Mouse (Mus musculus) left cerebral cortex, adult 2 months (tissue): ENCODE measurements around the gene Pnmal1. TPM values are rescaled to one million over a fixed set of nuclear protein-coding genes. Genes with fewer than 3 reads are reported as not detected.

Experiments used
- DNase-seq, 2 experiments: peaks; one replicate each; pipeline ENCODE4 v3.0.0; 2021 to 2022; ENCODE audit warnings: low spot score in 2 of 2, mixed read lengths in 1 of 2; ENCODE audit errors: extremely low spot score in 1 of 2
- H3K27ac ChIP-seq: fragments of 200-600 bp; 2 replicates; pipeline ENCODE4 v1.8.1; 2022
- H3K4me3 ChIP-seq: fragments of 200-600 bp; 2 replicates; pipeline ENCODE4 v1.8.1; 2022
- CTCF ChIP-seq: fragments of 200-600 bp; IDR thresholded peaks from 2 replicates; pipeline ENCODE4 v1.8.1; 2022; ENCODE audit warnings: antibody characterized with exemption, mild to moderate bottlenecking, moderate library complexity
- intact Hi-C: fragments of 180-260 bp; cut with DNase I; formaldehyde crosslinking; loops from one replicate; pipeline ENCODE4 v1.15.1; 2025
- total RNA-seq, 2 experiments: library from RNA; stranded (reverse); gene quantifications; 2 replicates each; pipeline ENCODE4 v1.2.3; 2021

Pnmal1 gene
- total RNA-seq, 2 experiments from 2014 or later, result 106 to 118 TPM

- TF ChIP-seq CTCF, result no peak
- intact Hi-C loops, result loop anchor here (10.0 kb wide), 1 partner anchor 965 kb away; the partner anchor contains the start of gene Bicra
- Histone ChIP-seq H3K27ac (no peak overlapping the region), H3K4me3 (no peak overlapping the region)
- DNase-seq, result no peak
Measured at GRCm38 (mm10) chr7:17009326-17010009, 50.0 kb downstream of the Pnmal1 start.

DNA sequence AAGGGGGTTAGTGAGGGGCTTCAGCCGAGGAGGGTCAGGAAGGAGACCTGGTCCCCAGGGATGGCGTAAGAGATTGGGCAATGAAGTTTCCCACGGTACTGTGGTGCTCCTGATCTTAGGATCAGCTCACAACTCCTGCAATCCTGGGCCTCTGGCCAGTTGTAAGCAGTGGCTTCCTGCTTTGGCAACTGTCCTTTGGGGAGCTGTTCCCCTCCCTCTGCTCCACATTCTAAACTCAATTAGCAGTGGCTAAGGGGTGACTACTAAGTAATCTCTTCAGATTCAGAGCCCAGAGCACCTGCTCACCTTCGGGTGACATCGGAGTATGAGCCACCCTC, 50.5 kb downstream of the Pnmal1 start:
- intact Hi-C loops, result loop anchor here (10.0 kb wide), 1 partner anchor 965 kb away; the partner anchor contains the start of gene Bicra
- DNase-seq, result no peak
- Histone ChIP-seq H3K4me3 (no peak overlapping the region), H3K27ac (no peak overlapping the region)
- TF ChIP-seq CTCF, result no peak

DNA sequence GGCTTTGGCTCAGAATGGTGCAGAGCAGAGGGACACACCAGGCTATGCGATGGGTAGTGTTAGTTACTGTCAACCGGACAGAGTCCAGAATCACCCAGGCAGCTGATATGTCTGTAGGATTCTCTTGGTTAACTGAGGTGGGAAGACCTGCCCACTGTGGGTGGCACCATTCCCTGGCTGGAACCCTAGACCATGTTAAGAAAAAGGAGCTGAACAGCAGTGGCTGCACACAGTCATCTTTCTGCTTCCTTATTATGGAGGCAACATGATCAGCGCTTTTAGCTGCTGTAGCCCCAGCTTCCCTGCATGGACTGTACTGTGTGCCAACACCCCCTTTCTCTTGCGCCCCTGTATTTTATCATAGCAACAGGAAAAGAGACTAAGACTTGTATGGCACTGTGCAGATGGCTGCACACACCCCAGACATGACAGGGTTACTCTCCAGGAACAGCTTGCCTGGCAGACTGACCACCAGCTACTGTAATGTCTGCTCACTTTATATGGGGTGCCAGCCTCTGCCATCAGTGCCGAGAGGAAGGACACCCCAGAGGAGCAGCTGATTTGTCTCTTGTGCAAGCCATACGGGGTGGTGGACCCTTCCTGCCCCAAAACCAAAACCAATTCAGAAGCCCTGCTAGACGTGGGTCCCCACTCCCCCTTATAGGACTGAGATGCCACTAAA, 52.6 kb downstream of the Pnmal1 start:
- no peak for TF ChIP-seq CTCF
- no peak for DNase-seq
- H3K4me3 ChIP-seq, result no peak overlapping the region
- H3K27ac ChIP-seq, result no peak overlapping the region
- intact Hi-C loops, result loop anchor here (10.0 kb wide), 1 partner anchor 967 kb away; the partner anchor contains the start of gene Bicra

Other genes starting within 250 kb of the Pnmal1 start
- under 1 TPM; 0.32 to 0.33 TPM for gene Ceacam9, start 237.8 kb upstream of the Pnmal1 start, total RNA-seq
- gene Ap2s1, start 221.3 kb upstream of the Pnmal1 start, total RNA-seq, result 100 to 1,000 TPM; 248 to 254 TPM
- 1 to 10 TPM; 3.2 to 6.2 TPM for gene Slc1a5, start 178.3 kb upstream of the Pnmal1 start, total RNA-seq
- 100 to 1,000 TPM; 287 to 321 TPM for gene Strn4, start 143.8 kb upstream of the Pnmal1 start, total RNA-seq
- 10 to 100 TPM; 51.0 to 52.2 TPM for gene Fkrp, start 142.9 kb upstream of the Pnmal1 start, total RNA-seq
- gene Prkd2, start 116.8 kb upstream of the Pnmal1 start, total RNA-seq, result 10 to 100 TPM in 1 of 2 experiments, 1 to 10 TPM in 1; 6.3 to 12.0 TPM
- 100 to 1,000 TPM; 188 to 196 TPM for gene Dact3, start 84.4 kb upstream of the Pnmal1 start, total RNA-seq
- 1 to 10 TPM; 1.8 to 2.7 TPM for gene Gng8, start 67.9 kb upstream of the Pnmal1 start, total RNA-seq
- under 1 TPM; 0.11 to 0.21 TPM for gene Ptgir, start 53.2 kb upstream of the Pnmal1 start, total RNA-seq
- gene Calm3, start 35.6 kb upstream of the Pnmal1 start, total RNA-seq, result 1,000 to 10,000 TPM; 1,732 to 1,834 TPM
- gene Pnmal2, start 15.0 kb upstream of the Pnmal1 start, total RNA-seq, result 100 to 1,000 TPM; 304 to 311 TPM
- 10 to 100 TPM; 62.3 to 67.7 TPM for gene Gm42372, start 23.4 kb downstream of the Pnmal1 start, total RNA-seq
- 1 to 10 TPM; 2.2 to 2.4 TPM for gene Ccdc8, start 33.0 kb downstream of the Pnmal1 start, total RNA-seq
- gene Ppp5c, start 68.2 kb downstream of the Pnmal1 start, total RNA-seq, result 100 to 1,000 TPM; 163 to 168 TPM
- 10 to 100 TPM; 12.1 to 12.8 TPM for gene Hif3a, start 102.7 kb downstream of the Pnmal1 start, total RNA-seq
- 1 to 10 TPM; 3.6 to 5.6 TPM for gene Psg16, start 114.4 kb downstream of the Pnmal1 start, total RNA-seq
- under 1 TPM; 0.14 TPM for gene Ceacam3, start 190.6 kb downstream of the Pnmal1 start, total RNA-seq
- not detected for gene Psg29, start 243.8 kb downstream of the Pnmal1 start, total RNA-seq